Mouse (Mus musculus) telencephalon, adult 2 months (tissue): ENCODE results near the gene Aknad1.

ENCODE experiments used
- DNase-seq: peaks from one replicate; pipeline ENCODE4 v3.0.0-alpha.2; 2011; ENCODE audit warnings: low read depth, low spot score

Aknad1 gene

DNA sequence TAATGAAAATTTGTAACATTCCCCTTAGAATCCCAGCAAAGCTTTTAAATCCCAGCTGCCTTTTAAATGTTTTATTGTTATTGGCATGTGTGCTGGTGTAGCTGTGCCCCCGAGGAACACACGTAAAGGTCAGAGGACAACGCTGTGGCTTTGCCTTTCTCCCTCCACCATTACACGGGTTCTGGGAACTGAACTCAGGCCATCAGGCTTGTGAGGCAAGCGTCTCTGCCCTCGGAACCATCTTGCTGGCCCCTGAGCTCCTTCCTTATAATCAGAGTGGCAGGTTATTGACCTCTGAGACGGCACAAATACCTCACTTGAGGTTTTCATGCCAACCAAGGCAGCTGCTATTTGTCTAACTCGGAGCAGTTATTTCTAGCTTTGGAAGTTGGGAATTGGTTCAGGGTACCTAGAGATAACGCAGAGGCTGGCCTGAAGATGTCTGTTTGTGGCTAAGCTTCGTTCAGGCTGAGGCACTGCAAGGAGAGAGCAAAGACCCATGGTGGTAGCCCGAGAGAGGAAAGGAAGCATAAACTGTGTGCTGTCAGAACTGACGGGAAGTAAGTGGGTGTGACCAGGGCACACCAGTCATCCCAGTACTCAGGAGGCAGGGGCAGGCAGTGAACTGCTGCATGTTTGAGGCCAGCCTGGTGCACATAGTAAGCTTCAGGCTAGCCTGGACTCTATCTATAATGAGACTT lies 48.4 kb downstream of the Aknad1 start:
- DNase-seq = no peak

DNA sequence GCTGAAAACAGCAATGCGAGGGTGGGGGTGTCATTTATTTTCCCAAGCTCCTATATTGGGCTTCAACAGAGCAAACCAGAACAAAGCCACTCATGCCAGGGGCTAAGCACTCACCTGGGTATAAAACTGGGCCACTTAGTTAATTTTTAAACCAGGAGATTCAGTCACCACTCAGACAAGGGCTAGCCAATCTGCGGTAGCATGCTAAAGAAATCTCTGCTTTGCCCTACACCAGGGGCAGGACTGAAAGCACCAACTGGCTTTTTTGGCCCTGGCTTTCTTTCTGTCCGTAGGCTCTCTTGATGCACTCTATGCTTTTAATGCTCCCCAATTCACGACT lies 49.0 kb downstream of the Aknad1 start:
- DNase-seq = no peak

DNA sequence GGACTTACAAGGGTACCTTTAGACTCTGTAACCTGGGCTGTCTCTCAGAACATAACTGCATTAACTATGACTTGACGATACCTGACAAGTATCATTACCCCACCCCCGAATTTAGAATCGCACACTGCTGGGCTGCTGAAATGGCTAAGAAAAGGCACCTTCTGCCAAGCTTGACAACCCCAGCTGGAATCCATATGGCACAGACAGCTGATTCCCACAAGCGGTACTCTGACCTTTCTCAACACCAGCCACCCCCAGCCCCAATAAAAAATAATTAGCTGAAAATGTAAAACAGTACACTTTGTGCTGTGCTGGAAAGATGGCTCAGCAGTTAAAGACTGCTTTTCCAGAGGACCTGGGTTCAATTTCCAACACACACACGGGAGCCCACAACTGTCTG lies 49.8 kb downstream of the Aknad1 start:
- no peak for DNase-seq

DNA sequence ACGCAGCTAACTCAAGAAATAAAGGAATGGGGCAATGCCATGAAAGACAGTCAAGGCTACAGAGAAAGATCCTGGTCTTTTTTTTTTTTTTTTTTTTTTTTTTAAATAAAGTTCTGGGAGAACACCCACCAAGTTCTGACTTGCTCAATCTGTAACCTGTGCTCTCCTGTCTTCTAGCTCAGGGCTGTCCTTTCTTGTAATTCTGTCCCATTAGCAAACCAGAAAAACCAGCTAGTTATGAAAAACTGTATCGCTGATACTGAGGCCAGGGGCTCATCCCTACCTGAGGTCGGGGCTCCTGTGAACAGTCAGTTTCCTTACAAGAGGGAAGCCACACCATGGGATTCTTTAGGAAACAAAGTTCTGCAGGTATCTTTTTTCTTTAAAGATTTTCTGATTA lies 51.0 kb downstream of the Aknad1 start:
- DNase-seq = no peak

DNA sequence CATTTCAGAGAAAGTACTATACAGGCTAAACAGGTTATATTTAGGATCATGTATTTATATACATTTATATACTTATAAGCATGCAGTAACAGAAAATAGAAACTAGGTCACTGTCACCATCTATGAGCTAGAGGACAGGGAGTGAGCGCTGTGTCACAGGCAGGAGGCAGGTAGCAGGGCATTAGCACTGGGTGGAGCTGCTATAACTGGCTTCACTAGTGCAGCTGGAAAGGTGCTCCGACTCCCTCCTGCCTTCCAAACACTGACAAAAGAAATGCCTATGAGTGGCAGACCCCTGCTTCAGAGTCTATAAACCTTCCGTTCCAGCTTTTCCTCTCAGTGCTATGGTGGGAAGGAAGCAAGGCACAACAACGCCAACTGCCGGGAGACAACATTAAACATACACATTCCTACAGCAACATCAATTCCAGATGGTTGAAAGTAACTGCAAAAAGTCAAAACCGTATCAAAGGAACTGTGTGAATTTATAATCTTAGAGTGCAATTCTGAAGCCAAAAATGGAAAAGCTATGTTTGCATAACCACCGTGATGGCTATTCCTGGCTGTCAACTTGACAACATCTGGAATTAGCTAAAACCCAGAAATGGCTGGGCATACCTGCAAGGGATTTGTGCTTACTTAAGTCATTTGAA lies 51.7 kb downstream of the Aknad1 start:
- DNase-seq = no peak

DNA sequence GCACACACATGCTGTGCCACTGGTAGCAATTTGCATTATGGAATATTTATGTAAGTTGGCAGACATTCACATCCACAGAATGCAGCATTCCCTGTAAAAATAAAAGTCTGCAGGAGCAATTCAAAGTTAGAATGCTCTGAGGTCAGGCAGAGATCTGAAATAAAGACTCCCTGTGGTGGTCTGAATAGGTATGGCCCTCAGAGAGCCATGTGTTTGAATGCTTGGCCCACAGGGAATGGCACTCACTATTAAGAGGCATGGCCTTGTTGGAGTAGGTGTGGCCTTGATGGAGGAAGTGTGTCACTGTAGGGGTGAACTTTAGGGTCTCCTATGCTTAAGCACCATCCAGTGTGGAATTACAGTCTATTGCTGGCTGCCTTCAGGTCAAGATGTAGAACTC lies 53.0 kb downstream of the Aknad1 start:
- DNase-seq = no peak

DNA sequence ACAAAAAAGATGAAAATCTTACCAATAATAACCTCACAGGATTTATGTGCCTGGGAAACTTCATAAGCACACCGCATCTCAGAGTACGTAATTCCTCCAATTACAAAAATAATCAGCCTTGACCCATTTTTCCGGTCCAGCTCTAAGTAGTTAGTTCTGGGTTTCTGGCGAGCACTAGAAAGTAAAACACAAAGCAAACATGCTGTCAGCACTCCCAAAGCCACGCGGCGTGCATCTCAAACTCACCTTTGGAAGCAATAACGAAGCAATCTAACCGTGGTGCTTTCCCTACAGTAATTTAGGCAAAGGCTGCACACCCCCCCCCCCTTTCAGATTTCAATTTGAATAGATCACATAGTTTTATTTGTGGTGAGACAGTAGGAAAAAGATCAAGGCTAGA lies 55.3 kb downstream of the Aknad1 start:
- DNase-seq = no peak

DNA sequence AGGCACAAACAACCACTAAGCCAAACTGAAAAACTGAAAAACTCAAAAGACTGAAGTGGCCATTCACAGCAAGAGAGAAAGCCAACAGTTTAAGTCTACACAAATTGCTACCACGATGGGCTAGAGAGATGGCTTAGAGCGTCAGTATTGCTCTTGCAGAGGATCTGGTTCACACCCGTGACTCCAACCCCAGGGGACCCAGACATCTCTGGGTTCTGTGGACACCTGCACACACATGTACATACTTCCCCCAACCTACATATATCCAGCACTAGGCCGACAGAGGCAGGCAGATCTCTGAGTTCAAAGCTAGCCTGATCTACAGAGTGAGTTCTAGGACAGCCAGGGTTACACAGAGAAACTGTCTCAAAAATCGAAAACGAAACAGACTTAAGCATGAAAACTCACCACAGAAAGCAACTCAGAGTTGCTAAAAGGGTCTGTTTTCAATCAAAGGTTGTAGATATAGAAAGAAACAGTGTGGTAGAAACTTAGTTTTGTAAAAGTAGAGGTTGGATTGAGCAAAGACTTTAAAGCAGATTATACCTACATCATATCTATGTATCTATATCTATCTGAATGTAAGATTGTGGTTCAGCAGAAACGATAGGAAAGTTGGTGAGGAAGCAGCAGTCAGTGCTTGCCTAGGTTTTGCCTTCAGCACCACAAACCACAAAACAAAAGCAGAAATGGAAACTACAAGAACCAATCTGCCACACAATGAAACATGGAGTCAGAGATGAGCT lies 56.3 kb downstream of the Aknad1 start:
- DNase-seq = no peak

DNA sequence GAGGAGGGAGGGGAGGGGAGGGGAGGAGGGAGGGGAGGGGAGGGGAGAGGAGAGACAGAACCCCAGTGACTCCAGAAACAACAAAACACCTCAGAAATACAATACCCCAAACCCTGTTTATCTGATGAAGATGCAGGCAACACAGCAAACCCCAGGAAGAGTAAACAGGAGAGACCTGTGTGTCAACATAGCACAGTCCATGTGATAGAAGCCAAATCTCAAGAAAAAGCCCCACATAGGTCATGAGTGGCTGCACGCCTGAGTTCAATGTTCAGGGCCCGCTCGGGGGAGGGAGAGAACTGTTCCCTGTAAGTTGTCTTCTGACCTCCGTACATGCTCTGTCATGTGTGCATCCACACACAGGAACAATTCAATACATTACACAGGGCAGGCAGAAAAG lies 56.9 kb downstream of the Aknad1 start:
- no peak for DNase-seq

DNA sequence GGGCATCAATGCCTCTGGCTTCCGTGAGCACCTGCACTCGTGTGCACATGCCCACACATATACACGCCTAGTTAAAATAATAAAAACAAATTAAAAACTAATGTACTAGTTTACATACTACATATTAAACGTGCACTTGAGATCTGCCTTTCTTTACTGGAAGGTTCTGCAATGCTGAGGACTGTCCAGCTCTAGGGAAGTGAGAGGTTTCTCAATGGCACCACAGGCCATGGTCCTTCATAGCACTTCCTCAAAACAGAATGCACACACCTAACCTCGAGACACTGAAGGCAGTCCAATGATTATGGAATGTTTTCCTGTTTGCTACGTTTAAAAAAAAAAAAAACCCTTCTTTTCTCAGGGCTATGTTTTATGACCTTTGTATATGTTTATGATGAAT lies 58.3 kb downstream of the Aknad1 start:
- DNase-seq = no peak

DNA sequence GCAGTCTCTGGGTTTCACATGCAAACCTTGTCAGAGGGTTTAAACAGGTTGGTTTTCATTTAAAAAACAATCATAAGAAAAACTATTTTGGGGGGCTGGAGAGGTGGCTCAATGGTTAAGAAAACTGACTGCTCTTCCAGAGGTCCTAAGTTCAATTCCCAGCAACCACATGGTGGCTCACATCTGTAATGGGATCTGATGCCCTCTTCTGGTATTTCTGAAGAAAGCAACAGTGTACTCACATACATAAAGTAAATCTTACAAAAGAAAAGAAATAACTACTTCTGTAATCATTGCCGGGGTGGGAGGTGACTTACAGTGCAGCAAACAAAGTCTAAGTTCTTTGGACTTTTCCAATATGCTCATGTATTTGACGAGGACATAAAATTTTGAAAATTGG lies 58.9 kb downstream of the Aknad1 start:
- DNase-seq = no peak

DNA sequence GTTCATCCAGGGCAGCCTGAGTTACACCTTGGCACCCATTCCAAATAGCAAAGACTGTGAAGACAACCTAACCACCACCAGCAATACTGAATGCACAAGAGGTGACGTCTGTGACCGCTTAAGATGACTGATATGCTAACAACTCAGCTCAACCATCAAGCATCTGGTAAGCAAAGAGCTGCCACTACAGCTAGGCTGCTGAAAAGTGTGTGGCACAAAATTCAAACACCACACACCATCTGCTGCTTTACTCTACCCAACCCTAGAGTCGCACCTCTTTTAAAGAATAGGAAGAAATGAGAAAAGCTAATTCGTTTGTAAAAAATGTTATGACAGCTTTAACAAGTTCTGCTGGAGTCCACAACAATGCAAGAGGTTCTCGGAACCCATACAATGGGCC lies 66.2 kb downstream of the Aknad1 start:
- peak; percentile 27 for DNase-seq

DNA sequence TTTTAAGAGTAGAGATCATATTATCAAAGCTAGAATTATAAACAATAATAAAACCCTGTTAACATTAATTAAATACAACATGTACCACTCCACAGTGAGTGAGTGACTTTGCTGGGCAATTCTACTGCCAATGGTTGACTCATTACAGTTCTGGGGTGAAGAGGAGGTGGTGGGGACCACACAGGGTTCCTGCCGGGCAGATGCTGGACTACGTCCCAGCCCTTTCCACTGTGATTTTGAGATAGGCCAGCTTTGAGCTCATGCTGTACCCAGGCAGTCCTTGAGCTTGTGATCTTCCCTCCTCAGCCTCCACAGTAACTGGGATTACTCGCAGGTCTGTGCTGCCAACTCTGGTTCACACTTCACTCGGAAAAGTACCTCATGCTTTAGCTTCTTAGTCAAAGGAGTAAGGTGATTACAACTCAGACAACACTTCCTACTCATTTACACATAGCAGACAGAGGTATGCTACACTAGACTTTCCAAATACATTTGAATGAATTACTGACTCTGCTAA lies 71.3 kb downstream of the Aknad1 start:
- peak; percentile 9 for DNase-seq

DNA sequence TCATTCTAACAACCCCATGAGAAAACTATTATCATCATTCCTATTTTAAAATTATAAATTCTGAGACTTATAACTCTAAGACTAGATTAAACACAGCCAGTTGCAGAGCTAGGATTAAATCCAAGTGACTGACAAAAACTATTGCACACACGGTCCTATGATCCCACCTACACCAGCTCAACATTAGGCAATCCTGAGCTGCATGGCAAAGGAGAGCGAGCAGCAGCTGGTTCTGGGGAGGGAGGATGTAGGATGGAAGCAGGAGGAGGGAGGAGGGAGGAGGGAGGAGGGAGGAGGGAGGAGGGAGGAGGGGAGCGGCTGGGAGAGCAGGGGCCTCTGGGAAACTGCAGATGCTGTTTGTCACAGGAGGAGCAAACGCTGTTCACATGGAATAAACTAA lies 76.2 kb downstream of the Aknad1 start:
- DNase-seq = peak; percentile 69

DNA sequence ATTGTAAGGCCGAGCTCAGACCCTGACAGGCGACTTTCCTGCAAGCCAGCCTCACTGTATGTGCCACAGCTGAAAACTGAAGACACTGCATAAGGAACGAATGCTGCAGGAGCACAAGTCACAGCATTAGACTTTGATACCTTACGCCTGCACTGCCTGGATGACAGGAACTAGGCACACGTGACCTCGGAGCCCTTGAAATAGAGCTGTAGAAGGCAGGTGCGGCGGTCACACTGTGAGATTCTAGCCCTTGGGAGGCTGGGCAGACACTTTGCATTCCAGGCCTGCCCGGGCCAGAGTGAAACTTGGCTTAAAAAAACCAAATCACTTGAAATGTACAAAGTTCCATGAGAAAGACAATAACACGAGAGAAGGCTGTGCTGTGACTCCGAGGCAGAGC lies 91.0 kb downstream of the Aknad1 start:
- no peak for DNase-seq

DNA sequence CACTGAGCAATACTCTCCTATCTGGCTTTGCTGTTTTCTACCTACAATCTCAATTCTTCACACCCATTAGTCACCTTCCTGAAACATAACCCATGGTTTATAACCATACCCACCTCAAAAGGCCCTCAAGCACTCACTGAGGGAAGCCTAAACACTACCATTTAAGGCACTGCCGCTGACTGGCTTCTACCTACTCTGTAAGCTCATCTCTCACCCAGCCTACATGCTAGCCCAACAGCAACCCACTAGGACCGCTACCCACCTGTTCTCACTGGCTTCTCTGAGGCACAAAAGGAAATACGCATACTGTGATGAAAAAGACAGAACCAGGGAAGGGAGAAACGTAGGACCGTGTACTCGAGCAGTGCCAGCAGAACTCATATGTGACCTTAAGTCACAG lies 92.3 kb downstream of the Aknad1 start:
- no peak for DNase-seq
